Mouse (Mus musculus): ENCODE data around the gene Rnf182.

- TF ChIP-seq POLR2A (IDR thresholded peaks at IDR 0.05; ENCODE audit: extremely low read depth, insufficient read depth, low read length) (no peak), CTCF (IDR thresholded peaks at IDR 0.05; ENCODE audit: low read depth, low read length) (no peak)
Measured at GRCm38 (mm10) chr13:43627922-43628321, 12.4 kb downstream of the Rnf182 start.
